Mouse (Mus musculus) midbrain, embryonic 11.5 days (tissue): Measurements from ENCODE around the gene Gab2. TPM values are rescaled to one million over a fixed set of nuclear protein-coding genes. Genes with fewer than 3 reads are reported as not detected.
A peak's percentile ranks its signal among the peaks of the same experiment; 100 is the strongest.

ENCODE experiments used
- ATAC-seq: fragments of 200-750 bp; cut with Nextera tagmentation; 2 replicates; pipeline ENCODE4 v1.8.0; 2017; ENCODE audit warnings: moderate TSS enrichment, moderate library complexity; ENCODE audit not compliant: low FRiP score
- DNase-seq: peaks from one replicate; pipeline ENCODE4 v3.0.0; 2015; ENCODE audit warnings: low spot score; ENCODE audit errors: missing footprints
- H3K27ac ChIP-seq: fragments of 300-500 bp; sonication (generic); 2 replicates; pipeline ENCODE4 v1.5.1; 2014; ENCODE audit warnings: low read depth, low read length
- H3K27me3 ChIP-seq: fragments of 300-500 bp; sonication (generic); 2 replicates; pipeline ENCODE4 v1.6.1; 2014; ENCODE audit warnings: mild to moderate bottlenecking, low read length, moderate library complexity, mixed read lengths; ENCODE audit not compliant: control insufficient read depth, insufficient read depth
- H3K36me3 ChIP-seq: fragments of 300-500 bp; sonication (generic); 2 replicates; pipeline ENCODE4 v1.6.1; 2014; ENCODE audit warnings: mild to moderate bottlenecking, low read length, moderate library complexity, mixed read lengths; ENCODE audit not compliant: control insufficient read depth, insufficient read depth
- H3K4me1 ChIP-seq: fragments of 300-500 bp; sonication (generic); 2 replicates; pipeline ENCODE4 v1.6.1; 2014; ENCODE audit warnings: low read length; ENCODE audit not compliant: control insufficient read depth, insufficient read depth
- H3K4me2 ChIP-seq: fragments of 300-500 bp; sonication (generic); 2 replicates; pipeline ENCODE4 v1.6.1; 2014; ENCODE audit warnings: mild to moderate bottlenecking, moderate library complexity
- H3K4me3 ChIP-seq: fragments of 300-500 bp; sonication (generic); 2 replicates; pipeline ENCODE4 v1.5.1; 2014; ENCODE audit warnings: low read depth, low read length
- H3K9ac ChIP-seq: fragments of 300-500 bp; sonication (generic); 2 replicates; pipeline ENCODE4 v1.6.1; 2014; ENCODE audit warnings: low read length
- H3K9me3 ChIP-seq: fragments of 300-500 bp; sonication (generic); 2 replicates; pipeline ENCODE4 v1.6.1; 2016; ENCODE audit warnings: low read length; ENCODE audit not compliant: control insufficient read depth
- WGBS: fragments of 180-500 bp; shearing (Covaris S2); extraction: QIAGEN DNeasy Blood & Tissue Kit; methylation state at CpG from one replicate; pipeline ENCODE4 v1.1.7; 2014; 5-methylcytosine and 5-hydroxymethylcytosine counted together
- polyA plus RNA-seq: library from polyadenylated mRNA; unstranded; fragments of >200 nt; fragmentation: Nextera tagmentation; extraction: Ambion mirVana; gene quantifications from 2 replicates; pipeline ENCODE4 v1.2.1, GENCODE M21; 2014

Gab2 gene
- polyA plus RNA-seq, 1 experiment from 2014 or later, result 9.4 TPM

DNA sequence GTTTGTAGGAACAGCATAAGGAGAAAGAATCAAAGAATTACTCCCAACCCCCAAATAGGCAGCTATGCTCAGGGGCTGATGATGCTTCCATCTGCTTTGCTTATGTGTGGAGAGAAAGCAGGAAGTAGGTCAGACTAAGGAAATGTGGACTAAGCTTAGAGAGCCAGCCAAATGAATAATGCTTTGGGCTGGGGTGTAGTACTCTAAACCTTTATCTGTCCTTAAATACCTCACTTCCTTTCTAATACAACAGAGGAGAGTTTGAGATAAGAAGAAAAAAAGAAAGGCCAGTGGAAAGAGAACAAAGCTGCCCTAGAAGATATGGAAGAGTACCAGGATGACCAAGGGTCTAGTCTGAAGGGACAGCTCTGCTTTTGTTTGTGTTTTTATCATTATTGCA lies 189.0 kb downstream of the Gab2 start:
- Histone ChIP-seq H3K9me3 (no peaks in the 10 kb centered on the region), H3K4me3 (no peak overlapping the region)

DNA sequence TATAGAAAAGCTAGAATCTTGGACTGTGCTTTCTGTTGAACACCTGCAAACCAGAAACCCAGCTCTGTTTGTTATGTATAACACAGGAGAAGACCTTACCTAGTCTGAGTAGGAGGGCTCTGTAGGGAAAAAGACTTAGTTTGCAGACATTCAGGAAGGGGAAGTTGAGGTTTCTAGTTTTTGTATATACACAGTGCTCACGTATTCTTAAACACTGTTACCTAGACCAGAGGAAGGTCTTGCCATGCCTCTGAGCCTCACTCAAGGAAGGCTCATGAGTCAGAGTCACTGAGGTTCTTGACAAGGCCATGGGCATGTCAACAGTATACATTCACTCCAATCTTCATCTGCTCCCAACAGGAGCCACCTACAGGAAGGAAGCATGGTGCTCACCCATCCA lies 189.7 kb downstream of the Gab2 start:
- no peaks in the 10 kb centered on the region for H3K27me3 ChIP-seq
- H3K4me2 ChIP-seq, result no peak overlapping the region
- no peak overlapping the region for H3K4me3 ChIP-seq
- no peak overlapping the region for H3K27ac ChIP-seq
- H3K9me3 ChIP-seq, result no peaks in the 10 kb centered on the region
- DNase-seq (no peak), ATAC-seq (no peak)
- H3K4me1 ChIP-seq, result no peaks in the 10 kb centered on the region
- no peaks in the 10 kb centered on the region for H3K36me3 ChIP-seq
- WGBS, result 85% methylated on average over 1 of the region's 1 CpGs
- H3K9ac ChIP-seq, result no peak overlapping the region

More for the DNA sequence above, 189.0 kb downstream of the Gab2 start:
- H3K4me2 ChIP-seq, result no peak overlapping the region
- no peaks in the 10 kb centered on the region for H3K4me1 ChIP-seq
- H3K27me3 ChIP-seq, result no peaks in the 10 kb centered on the region
- H3K9ac ChIP-seq, result no peak overlapping the region
- no peak for DNase-seq
- H3K36me3 ChIP-seq, result no peaks in the 10 kb centered on the region
- no peak for ATAC-seq
- no peak overlapping the region for H3K27ac ChIP-seq

DNA sequence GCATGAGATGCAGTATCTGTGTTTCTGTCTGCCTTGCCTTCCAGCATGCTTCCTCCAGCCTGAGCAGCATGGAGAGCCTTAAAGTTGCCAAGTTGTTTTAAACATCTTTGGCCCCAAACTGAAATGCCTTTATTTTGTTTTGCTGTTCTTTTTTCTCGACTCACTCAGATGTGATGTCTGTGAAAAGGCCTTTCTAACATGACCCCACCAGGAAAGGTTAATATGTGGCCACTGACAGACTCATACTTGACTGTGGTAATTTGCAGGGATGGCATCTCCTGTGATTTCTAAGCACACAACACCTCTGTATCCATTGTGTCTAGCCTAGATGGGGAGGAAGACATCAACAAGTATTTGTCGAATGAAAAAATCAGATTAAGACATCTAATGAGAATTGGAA lies 215.6 kb downstream of the Gab2 start:
- Histone ChIP-seq H3K4me2 (no peak overlapping the region), H3K4me1 (no peaks in the 10 kb centered on the region), H3K9me3 (no peaks in the 10 kb centered on the region), H3K36me3 (0 out of 2 replicates have a peak, but pooled peaks cover 3% of the 10 kb centered on the region), H3K4me3 (no peak overlapping the region), H3K9ac (no peak overlapping the region), H3K27ac (no peak overlapping the region), H3K27me3 (no peaks in the 10 kb centered on the region)
- ATAC-seq (no peak), DNase-seq (peak; percentile 72)
- WGBS, result 56% methylated on average over 2 of the region's 2 CpGs

DNA sequence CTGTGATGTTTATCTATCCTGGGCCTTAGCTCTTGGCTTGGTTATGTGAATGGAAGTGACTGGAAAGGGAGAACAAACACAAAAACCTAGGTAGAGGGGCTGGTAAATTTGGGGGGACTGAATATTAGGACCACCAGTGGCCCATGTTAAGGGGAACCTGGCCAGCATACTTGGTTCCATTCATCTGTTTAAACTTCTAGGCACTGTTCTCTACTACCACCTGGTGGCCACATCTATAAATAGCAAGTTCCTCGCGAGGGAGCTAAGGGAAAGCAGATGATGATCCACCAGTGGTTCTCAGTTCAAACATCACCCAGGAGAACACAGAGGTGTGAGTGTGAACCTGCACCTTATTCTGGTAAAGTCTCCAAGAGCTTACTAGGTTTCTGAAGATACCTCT lies 216.1 kb downstream of the Gab2 start:
- ATAC-seq (peak; percentile 42; the same call in 1 of the 2 replicates), DNase-seq (peak; percentile 93)
- H3K9ac ChIP-seq, result no peak overlapping the region
- WGBS, result 4% methylated on average over 2 of the region's 2 CpGs
- H3K4me1 ChIP-seq, result no peaks in the 10 kb centered on the region
- H3K4me3 ChIP-seq, result no peak overlapping the region
- no peak overlapping the region for H3K27ac ChIP-seq
- H3K36me3 ChIP-seq, result 0 out of 2 replicates have a peak, but pooled peaks cover 3% of the 10 kb centered on the region
- H3K9me3 ChIP-seq, result no peaks in the 10 kb centered on the region
- no peak overlapping the region for H3K4me2 ChIP-seq
- no peaks in the 10 kb centered on the region for H3K27me3 ChIP-seq

DNA sequence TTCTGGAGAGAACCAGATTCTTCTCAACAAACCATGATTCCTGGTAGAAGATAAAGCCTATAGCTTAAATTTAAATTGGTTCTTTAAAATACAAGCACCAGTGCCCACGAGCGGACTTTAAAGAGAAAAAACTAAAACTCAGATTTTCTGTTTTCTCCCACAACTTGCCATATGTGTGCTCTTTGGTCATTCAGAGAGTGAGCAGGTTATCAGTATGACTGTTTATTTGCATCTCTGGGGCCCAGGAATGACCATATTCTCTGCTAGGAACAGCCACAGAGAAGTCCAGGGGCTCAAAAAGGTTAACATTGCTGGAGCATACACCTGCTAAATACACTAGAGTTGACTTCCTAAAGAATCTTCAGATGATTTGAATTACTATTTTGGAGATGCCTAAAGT lies 216.9 kb downstream of the Gab2 start:
- H3K27me3 ChIP-seq, result no peaks in the 10 kb centered on the region
- 93% methylated on average over 2 of the region's 2 CpGs for WGBS

DNA sequence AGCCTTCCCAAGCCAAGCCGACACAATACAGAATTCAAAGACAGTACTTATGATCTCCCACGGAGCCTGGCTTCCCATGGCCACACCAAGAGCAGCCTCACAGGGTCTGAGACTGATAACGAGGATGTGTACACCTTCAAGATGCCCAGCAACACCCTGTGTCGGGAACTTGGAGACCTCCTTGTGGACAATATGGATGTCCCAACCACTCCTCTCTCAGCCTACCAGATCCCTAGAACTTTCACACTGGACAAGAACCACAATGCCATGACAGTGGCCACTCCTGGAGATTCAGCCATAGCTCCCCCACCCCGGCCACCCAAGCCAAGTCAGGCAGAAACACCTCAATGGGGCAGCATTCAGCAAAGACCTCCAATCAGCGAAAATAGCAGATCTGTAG lies 217.6 kb downstream of the Gab2 start:
- no peak overlapping the region for H3K27ac ChIP-seq
- H3K9me3 ChIP-seq, result no peaks in the 10 kb centered on the region
- no peak for DNase-seq
- no peaks in the 10 kb centered on the region for H3K27me3 ChIP-seq
- no peak overlapping the region for H3K4me2 ChIP-seq
- 82% methylated on average over 6 of the region's 6 CpGs for WGBS
- no peaks in the 10 kb centered on the region for H3K4me1 ChIP-seq
- no peak overlapping the region for H3K4me3 ChIP-seq
- 0 out of 2 replicates have a peak, but pooled peaks cover 3% of the 10 kb centered on the region for H3K36me3 ChIP-seq
- ATAC-seq, result no peak
- H3K9ac ChIP-seq, result no peak overlapping the region

More for the DNA sequence above, 216.9 kb downstream of the Gab2 start:
- no peaks in the 10 kb centered on the region for H3K4me1 ChIP-seq
- no peak overlapping the region for H3K9ac ChIP-seq
- no peaks in the 10 kb centered on the region for H3K9me3 ChIP-seq
- DNase-seq (no peak), ATAC-seq (no peak)
- 0 out of 2 replicates have a peak, but pooled peaks cover 3% of the 10 kb centered on the region for H3K36me3 ChIP-seq
- no peak overlapping the region for H3K4me2 ChIP-seq
- H3K27ac ChIP-seq, result no peak overlapping the region
- H3K4me3 ChIP-seq, result no peak overlapping the region

DNA sequence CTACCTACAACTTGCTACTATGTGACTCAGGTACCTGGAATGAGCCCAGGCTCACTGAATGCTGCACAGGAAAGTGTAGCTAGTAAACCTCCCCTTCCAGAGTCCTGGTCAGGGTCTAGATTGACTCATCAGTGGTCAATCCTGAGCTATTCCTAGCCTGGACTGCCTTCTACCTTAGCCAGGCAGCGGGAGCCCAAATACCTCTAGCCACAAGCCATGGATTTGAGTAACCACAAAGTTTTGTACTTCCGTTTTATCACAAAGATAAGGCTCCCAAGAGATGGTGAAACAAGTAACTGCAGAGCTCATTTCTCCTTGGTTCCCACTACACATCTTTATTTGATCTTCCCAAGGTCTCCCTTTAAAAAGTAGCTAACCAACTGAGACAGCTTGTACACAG lies 219.5 kb downstream of the Gab2 start:
- Histone ChIP-seq H3K36me3 (peaks cover 8% of the 10 kb centered on the region), H3K27ac (no peak overlapping the region), H3K27me3 (no peaks in the 10 kb centered on the region), H3K4me2 (no peak overlapping the region), H3K4me1 (no peaks in the 10 kb centered on the region), H3K9ac (no peak overlapping the region), H3K4me3 (no peak overlapping the region), H3K9me3 (no peaks in the 10 kb centered on the region)
- ATAC-seq (no peak), DNase-seq (peak; percentile 53)
- 93% methylated on average over 2 of the region's 2 CpGs for WGBS

DNA sequence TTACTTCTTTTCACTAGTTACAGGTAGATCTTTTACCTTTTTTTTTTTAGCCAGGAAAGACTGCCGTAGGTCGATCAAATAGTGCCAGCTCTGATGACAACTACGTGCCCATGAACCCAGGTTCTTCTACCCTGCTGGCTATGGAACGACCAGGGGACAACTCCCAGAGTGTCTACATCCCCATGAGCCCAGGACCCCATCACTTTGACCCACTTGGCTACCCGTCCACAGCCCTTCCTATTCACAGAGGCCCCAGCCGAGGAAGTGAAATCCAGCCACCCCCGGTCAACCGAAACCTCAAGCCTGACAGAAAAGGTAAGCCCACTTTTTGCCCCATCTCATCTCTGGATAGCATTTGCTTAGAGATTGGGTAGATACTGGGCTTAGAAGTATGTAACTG lies 219.9 kb downstream of the Gab2 start:
- DNase-seq (peak; percentile 12), ATAC-seq (no peak)
- 82% methylated on average over 8 of the region's 8 CpGs for WGBS
- H3K4me2 ChIP-seq, result no peak overlapping the region
- no peaks in the 10 kb centered on the region for H3K4me1 ChIP-seq
- H3K9me3 ChIP-seq, result no peaks in the 10 kb centered on the region
- no peaks in the 10 kb centered on the region for H3K27me3 ChIP-seq
- peaks cover 8% of the 10 kb centered on the region for H3K36me3 ChIP-seq
- no peak overlapping the region for H3K9ac ChIP-seq
- no peak overlapping the region for H3K27ac ChIP-seq
- H3K4me3 ChIP-seq, result no peak overlapping the region

DNA sequence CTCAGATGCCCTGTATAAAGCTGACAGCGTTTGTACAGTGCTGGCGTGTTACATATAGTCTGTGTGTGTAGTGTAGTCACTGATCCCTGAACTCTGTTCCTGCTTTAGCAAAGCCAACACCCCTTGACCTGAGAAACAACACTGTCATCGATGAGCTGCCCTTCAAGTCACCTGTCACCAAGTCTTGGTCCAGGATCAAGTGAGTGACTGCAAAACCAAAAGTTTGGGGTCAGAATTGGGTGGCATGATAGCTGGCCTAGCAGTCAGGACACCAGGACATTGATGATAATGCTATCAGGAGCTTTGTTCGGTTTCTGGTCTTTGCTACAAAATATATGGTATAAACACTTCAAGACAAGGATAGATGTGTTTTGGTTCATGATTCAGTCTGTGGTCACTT lies 220.9 kb downstream of the Gab2 start:
- no peak for DNase-seq
- no peak for ATAC-seq
- H3K27ac ChIP-seq, result no peak overlapping the region
- H3K36me3 ChIP-seq, result peaks cover 8% of the 10 kb centered on the region
- H3K9me3 ChIP-seq, result no peaks in the 10 kb centered on the region
- WGBS, result 90% methylated on average over 4 of the region's 4 CpGs
- no peak overlapping the region for H3K4me2 ChIP-seq
- H3K27me3 ChIP-seq, result no peaks in the 10 kb centered on the region
- H3K4me3 ChIP-seq, result no peak overlapping the region
- H3K4me1 ChIP-seq, result no peaks in the 10 kb centered on the region
- H3K9ac ChIP-seq, result no peak overlapping the region

DNA sequence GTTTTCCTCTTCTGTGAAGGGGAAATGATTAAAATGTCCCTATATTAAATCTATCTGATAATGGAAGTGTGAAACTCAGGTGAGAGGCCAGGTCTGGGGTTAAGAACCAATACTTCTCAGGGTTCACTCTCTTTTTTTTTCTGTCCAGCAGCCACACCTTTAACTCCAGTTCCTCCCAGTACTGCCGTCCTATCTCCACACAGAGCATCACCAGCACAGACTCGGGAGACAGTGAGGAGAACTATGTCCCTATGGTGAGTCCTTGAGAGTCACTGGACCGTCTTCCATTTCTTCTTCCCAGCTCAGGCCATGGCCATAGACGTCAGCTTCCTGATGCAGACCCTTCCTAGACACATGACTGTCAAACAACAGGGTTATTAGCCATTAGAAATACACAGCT lies 221.5 kb downstream of the Gab2 start:
- ATAC-seq (no peak), DNase-seq (peak; percentile 51)
- Histone ChIP-seq H3K4me1 (no peaks in the 10 kb centered on the region), H3K4me3 (no peak overlapping the region), H3K36me3 (peaks cover 8% of the 10 kb centered on the region), H3K9ac (no peak overlapping the region), H3K27ac (no peak overlapping the region), H3K9me3 (no peaks in the 10 kb centered on the region), H3K27me3 (no peaks in the 10 kb centered on the region), H3K4me2 (no peak overlapping the region)
- WGBS, result 83% methylated on average over 4 of the region's 4 CpGs
